Mouse (Mus musculus) gastrocnemius, adult 2 months (tissue): ENCODE results near the gene Dnmt3c. TPM values are rescaled to one million over a fixed set of nuclear protein-coding genes. Genes with fewer than 3 reads are reported as not detected.

ENCODE experiments used
- DNase-seq: peaks from one replicate; pipeline ENCODE4 v3.0.0; 2022
- H3K27ac ChIP-seq: fragments of 200-600 bp; 2 replicates; pipeline ENCODE4 v1.8.1; 2022; ENCODE audit warnings: mild to moderate bottlenecking
- H3K4me3 ChIP-seq: fragments of 200-600 bp; 2 replicates; pipeline ENCODE4 v1.8.1; 2022; ENCODE audit warnings: mild to moderate bottlenecking, moderate library complexity
- CTCF ChIP-seq: fragments of 200-600 bp; IDR thresholded peaks from 2 replicates; pipeline ENCODE4 v1.8.1; 2022; ENCODE audit warnings: antibody characterized with exemption, mild to moderate bottlenecking, moderate library complexity
- intact Hi-C: fragments of 180-260 bp; cut with DNase I; formaldehyde crosslinking; loops from one replicate; pipeline ENCODE4 v1.15.1; 2025
- total RNA-seq, 2 experiments: library from RNA; stranded (reverse); gene quantifications; 2 replicates each; pipeline ENCODE4 v1.2.3; 2021

Dnmt3c gene
- total RNA-seq, 2 experiments from 2014 or later = not detected

DNA sequence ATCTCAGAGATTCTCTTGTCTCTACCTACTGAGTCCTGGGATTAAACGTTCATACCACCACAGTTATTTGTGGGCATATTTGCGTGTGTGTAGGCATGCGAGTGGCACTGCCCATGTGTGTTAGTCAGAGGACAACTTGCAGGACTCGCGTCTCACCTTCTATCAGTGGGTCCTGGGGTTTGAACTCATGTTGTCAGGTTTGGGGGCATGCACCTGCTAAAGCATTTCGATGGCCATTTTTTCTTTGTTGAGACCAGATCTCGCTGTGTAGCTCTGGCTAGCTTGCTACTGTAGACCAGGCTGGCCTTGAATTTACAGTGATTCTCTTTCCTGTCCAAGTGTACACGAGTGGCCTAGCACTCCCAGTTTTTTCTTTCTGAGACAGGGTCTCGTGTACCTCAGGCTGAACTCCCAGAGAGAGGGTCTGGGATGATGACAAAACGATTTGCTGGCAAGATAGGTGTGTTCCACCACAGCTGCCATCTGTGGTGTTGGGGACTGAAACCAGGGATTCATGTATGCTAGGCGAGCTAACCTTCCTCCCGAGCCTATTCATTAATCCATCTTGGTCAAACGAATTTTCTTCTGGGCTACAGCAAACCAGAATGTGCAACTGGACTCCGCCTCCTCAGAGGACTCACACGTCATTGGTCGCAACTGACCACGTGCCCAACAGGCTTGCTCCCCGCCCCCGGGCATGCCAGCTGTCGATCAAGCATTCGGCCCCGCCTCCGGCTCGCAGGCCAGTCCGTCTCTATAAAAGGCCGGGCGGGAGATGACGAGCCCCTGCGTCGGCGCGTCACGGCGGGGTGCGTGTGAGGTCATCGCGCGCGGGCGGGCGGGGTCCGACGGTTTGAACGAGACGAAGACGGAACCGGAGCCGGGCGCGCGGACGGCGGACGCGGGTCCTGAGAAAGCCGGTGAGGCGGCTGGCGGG lies 44.3 kb downstream of the Dnmt3c start, which contains the start of gene Mapre1:
Mapre1 (plus strand) TSS at position 775 of the 937 bp plus-strand sequence.
- intact Hi-C loops = no loop called here
- H3K4me3 ChIP-seq = peak within 1 kb of the TSS; percentile 89

DNA sequence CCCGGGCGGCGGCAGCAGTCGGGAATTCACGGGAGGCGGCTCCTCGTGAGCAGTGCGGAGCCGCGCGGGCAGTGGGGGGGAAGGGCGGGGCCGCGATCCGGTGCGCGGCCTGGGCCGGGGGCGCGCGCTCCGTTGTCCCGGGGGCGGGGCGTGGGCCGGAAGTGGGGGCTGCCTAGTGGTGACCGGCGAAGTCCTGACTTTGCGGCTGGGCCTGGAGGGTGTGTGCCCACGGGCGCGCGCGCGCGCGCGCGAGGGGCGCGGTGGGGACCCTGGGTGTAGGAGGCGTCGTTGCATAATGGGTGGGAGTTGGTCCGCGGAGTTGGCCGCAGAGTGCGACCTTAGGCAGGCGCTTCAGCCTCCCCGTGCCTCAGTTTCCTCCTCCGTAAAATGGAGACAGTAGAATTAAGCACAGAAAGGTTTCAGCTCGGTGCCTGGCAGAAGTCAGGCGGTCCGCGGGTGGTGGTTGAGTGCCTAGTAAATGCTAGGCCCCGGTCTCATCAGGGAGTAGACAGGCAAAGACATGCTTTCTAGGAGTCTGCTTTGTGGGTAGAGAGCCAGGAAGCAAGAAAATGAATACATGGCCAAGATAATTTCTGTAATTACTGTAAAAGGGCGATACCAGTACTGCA lies 45.1 kb downstream of the Dnmt3c start:
- DNase-seq = no peak
- H3K4me3 ChIP-seq = peak overlapping the region; percentile 89
- TF ChIP-seq CTCF = no peak
- H3K27ac ChIP-seq = peak overlapping the region; percentile 98
- intact Hi-C loops = no loop called here

More for the DNA sequence above, 44.3 kb downstream of the Dnmt3c start, which contains the start of gene Mapre1:
- DNase-seq = peak; percentile 100
- TF ChIP-seq CTCF = no peak
- peak within 1 kb of the TSS; percentile 98 for H3K27ac ChIP-seq

DNA sequence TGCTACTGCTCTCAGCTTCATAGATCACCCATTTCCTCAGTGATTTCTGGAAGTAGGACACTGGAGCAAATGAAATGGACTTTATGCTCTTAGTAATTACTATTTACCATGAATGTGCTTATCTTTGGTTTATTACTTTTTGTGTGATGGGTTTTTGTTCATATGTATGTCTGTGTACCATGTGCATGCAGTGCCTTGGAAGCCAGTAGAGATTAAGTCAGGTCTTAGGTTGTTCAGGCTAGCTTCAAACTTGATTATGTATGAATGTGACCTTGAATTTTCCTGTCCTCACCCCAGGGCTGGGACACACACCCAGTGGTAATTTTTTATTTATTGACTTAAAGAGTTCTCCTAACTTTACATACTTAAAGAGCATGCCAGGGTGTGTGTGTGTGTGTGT lies 51.5 kb downstream of the Dnmt3c start:
- DNase-seq = no peak
- Histone ChIP-seq H3K27ac (no peak overlapping the region), H3K4me3 (no peak overlapping the region)
- no peak for TF ChIP-seq CTCF
- intact Hi-C loops = no loop called here

DNA sequence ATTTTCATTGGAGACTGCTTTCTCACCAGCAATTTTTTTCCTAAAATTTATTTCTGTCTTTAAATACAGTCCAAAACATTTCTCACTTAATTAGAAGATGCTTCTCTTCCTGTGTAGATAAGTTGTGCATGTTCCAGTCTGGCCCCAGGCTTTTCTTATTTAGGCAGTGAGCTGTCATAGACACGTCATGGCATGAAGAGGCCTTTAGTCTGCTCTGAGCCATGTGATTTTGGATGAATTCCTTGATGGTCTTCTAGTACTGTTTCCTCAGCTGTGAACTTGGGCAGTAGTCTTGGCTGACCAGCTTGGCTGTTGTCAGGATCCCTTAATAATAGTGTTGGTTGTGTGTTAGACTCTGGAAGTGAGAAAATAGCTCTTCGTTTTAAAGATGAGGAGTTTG lies 53.9 kb downstream of the Dnmt3c start:
- TF ChIP-seq CTCF = no peak
- Histone ChIP-seq H3K27ac (peak overlapping the region; percentile 49), H3K4me3 (no peak overlapping the region)
- no peak for DNase-seq
- intact Hi-C loops = no loop called here

DNA sequence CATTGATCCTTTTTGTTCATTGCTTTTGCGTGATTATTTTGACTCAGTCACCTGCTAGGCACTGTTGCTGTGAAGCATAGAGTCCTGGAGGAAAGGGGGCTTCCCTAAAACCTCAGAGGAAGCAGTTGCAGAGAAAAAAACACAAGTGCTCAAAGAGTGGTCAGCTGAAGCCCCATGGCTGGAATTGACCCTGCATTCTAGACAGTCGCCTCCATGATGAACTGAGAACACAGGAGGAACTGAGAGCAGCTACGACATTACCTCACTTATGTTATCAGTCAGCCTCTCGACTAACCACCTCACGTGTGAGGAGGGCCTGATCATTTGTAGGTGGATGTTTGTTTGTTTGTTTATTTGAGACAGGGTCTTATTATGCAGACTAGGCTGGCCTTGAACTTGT lies 65.7 kb downstream of the Dnmt3c start:
- no peak overlapping the region for H3K27ac ChIP-seq
- intact Hi-C loops = no loop called here

DNA sequence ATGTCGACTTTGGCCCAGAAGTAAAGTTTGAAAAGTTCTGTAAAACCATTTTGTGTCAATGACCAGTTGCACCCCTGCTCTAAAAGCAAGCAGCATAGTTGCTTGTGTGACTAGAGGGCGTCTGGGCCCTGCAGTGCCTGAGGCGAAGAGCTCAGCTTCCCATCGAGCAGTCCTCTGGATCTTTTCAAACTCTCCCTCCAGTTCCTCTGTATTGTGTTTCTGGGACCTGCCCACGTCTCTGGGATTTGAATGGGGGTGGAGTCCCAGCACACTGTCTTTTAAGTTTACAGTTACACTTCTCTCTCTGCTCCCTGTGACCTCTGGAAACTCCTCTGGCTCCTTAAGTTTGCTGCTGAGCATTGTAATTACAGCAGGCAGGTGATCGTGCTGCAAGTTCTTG lies 71.0 kb downstream of the Dnmt3c start:
- no peak for DNase-seq
- no peak overlapping the region for H3K4me3 ChIP-seq
- no peak overlapping the region for H3K27ac ChIP-seq
- TF ChIP-seq CTCF = no peak
- intact Hi-C loops = no loop called here

More for the DNA sequence above, 65.7 kb downstream of the Dnmt3c start:
- H3K4me3 ChIP-seq = no peak overlapping the region
- no peak for DNase-seq
- no peak for TF ChIP-seq CTCF

DNA sequence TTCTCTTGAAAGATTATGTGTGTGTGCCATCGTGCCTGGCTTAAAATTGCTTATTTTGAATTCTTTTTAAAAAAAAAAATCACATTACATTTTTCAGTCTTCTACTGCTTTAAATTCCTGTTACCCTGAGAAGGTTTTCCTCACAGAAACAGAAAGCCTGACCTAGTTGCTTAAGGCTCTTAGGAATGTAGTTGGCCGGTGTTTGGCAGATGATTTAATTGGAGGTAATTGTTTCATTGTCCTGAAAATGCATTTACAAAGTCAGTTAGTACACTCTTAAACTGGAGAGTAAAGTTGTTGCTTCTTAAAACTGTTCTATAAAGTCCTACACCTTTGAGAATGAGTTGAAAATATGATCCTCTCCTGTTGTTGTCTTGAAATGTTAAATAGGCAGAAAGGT lies 72.4 kb downstream of the Dnmt3c start:
- intact Hi-C loops = no loop called here
- TF ChIP-seq CTCF = no peak
- DNase-seq = no peak
- Histone ChIP-seq H3K4me3 (no peak overlapping the region), H3K27ac (no peak overlapping the region)

DNA sequence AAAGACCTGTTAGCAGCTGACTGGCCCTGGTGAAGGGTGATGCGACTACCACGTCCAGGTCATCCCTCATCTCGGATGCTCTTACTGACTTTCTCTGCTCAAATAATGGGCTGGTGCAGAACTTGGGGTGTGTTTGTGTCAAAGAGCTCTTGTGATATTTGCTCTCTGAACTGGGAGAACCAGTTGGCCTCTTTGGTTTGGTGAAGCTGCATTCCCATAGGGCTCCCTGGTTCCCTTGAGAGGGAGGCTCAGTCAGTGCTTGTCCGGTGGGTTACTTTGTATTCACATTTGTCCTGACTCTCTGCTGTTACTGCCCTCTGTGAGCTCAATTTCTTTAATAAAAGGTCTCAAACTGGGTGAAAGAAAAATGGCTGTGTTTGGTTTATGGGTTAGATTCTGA lies 76.5 kb downstream of the Dnmt3c start:
- intact Hi-C loops = no loop called here

DNA sequence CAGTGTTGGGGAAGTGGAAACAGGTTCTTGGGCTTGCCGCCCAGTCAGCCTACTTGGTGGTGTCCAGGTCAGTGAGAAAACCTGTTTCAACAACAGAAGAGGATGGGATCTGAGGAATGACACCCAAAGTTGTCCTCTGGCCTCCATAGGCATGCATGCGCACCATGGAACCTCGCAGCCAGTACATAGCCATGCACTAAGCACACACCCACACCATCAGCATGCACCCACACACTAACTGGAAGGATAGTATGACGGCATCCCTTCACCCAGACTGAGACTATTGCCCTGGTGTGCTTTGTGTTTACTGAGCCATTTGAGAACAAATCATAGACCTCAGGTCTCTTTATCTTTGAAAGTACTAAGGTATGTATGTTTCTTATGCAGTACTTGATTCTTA lies 79.0 kb downstream of the Dnmt3c start:
- intact Hi-C loops = no loop called here
- H3K27ac ChIP-seq = no peak overlapping the region
- no peak for DNase-seq
- H3K4me3 ChIP-seq = no peak overlapping the region
- TF ChIP-seq CTCF = no peak

More for the DNA sequence above, 76.5 kb downstream of the Dnmt3c start:
- no peak for TF ChIP-seq CTCF
- no peak for DNase-seq
- no peak overlapping the region for H3K27ac ChIP-seq
- H3K4me3 ChIP-seq = no peak overlapping the region

DNA sequence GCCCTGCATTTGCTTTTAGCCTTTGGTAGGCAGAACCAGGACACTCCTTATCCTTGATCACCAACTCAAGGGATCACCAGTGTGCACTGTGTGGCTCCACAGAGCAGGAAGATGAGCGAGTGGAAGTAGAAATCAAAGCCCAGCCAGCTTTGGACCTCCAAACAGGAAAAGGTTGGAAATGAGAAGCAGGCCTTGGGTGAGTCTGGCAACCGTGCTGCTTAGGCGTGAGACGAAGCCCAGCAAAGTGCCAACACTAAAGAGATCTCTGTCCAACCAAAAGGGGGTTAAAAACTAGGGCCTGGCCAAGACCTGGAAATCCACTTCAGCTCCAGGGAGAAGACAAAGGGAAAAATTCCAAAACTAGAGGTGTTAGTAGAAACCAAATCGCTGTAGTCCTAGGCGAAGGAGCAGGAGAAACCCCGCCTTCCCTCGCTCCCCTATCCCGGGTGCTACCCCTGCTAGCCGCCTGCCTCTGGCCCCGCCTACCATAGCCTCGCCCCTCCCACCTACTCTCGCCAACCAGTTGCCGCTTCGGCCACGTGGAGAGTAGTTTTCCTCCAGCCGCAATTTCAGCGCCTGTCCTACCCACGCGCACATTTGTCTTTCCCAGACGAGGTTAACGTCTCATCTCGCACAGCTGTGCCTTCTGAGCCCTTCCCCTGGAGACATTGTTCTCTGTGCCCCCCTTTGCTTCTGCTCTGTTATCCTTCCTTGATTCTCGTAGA lies 82.3 kb downstream of the Dnmt3c start:
- no peak for TF ChIP-seq CTCF
- Histone ChIP-seq H3K27ac (peak overlapping the region; percentile 77), H3K4me3 (peak overlapping the region; percentile 76)
- intact Hi-C loops = no loop called here
- peak; percentile 90 for DNase-seq

Other genes starting within 250 kb of the Dnmt3c start
- gene 4930404H24Rik, start 203.9 kb upstream of the Dnmt3c start, total RNA-seq = not detected
- gene Nol4l, start 166.7 kb upstream of the Dnmt3c start, total RNA-seq = 1 to 10 TPM; 1.0 to 1.2 TPM
- gene Commd7, start 63.9 kb upstream of the Dnmt3c start, total RNA-seq = 10 to 100 TPM in 1 of 2 experiments, 1 to 10 TPM in 1; 8.1 to 11.9 TPM
- gene Dnmt3b, start 47.2 kb upstream of the Dnmt3c start, total RNA-seq = under 1 TPM; 0.56 to 0.89 TPM
- gene Mapre1, start 44.6 kb downstream of the Dnmt3c start, total RNA-seq = 10 to 100 TPM; 32.8 to 41.3 TPM
- not detected for gene Efcab8, start 83.3 kb downstream of the Dnmt3c start, total RNA-seq
- gene Sun5, start 174.4 kb downstream of the Dnmt3c start, total RNA-seq = not detected
- gene Bpifb2, start 178.4 kb downstream of the Dnmt3c start, total RNA-seq = not detected
- gene Bpifb6, start 203.7 kb downstream of the Dnmt3c start, total RNA-seq = not detected
- not detected for gene Bpifb3, start 221.6 kb downstream of the Dnmt3c start, total RNA-seq
- gene Bpifb4, start 241.6 kb downstream of the Dnmt3c start, total RNA-seq = not detected